Mouse (Mus musculus) bone marrow macrophage, adult 2 months (primary cell): ENCODE results near the gene Arhgap5.

ENCODE experiments used
- CTCF ChIP-seq: IDR thresholded peaks from 2 replicates; pipeline ENCODE4 v1.5.1; 2012; ENCODE audit warnings: low read depth, mild to moderate bottlenecking, low read length, moderate library complexity
- POLR2A ChIP-seq: IDR thresholded peaks from 2 replicates; pipeline ENCODE4 v1.6.1; 2012; ENCODE audit warnings: mild to moderate bottlenecking, low read depth, low read length, borderline replicate concordance

- TF ChIP-seq POLR2A: no peak
- TF ChIP-seq CTCF: no peak
Observed at GRCm38 (mm10) chr12:52541294-52541693, 37.5 kb downstream of the Arhgap5 start.
